Mouse (Mus musculus): ENCODE data around the gene Zcchc10. TPM values are rescaled to one million over a fixed set of nuclear protein-coding genes. Genes with fewer than 3 reads are reported as not detected.

The Zcchc10 gene
- polyA plus RNA-seq, 1 experiment: 4.0 TPM

DNA sequence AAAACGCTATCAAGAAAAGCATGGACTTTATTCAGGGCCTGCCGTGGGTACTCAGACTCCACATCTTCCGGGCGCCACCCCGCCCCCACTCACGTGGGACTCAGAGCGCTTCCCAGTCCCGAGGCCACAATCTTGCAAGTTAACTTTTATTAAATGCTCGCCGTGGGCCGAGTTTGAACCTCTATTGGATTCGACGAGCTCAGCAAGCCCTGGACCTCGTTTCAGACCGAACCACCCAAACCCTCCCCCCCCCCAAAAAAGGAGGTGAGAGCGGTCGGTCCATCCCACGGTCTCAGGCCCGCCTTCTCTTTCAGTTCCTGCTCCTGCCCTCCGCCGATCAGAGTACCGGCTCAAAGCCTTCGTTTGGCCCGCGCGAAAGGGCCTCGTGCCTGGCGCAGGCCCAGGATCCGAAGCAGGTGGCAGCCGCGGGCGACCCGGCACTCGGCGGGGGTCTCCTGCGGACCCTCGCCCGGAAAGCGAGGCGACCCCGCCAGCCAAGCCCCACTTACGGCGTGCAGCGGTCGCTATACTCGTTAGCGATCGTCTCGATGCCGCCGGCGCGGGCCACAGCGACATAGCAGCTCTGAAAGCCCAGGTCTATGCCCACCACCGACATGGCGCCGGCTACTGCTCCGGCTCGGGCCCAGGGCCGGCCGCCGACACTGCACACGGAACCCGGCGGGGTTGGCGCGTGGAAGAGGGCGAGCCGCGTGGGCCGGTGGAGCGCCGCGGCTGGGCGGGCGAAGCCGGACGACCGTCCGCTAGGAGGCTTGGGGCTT lies 24.7 kb upstream of the Zcchc10 start:
- Histone ChIP-seq H3K36me3 (ENCODE audit: control insufficient read depth, insufficient read depth) (no peaks in the 10 kb centered on the region), H3ac (ENCODE audit: control insufficient read depth, insufficient read length) (peak overlapping the region; percentile 91), H3K4me2 (ENCODE audit: low read depth) (peak overlapping the region; percentile 98), H3K4me3 (peak overlapping the region; percentile 84), H3K79me2 (ENCODE audit: control insufficient read depth, insufficient read depth) (peaks cover 53% of the 10 kb centered on the region), H3K27me3 (ENCODE audit: control insufficient read depth, insufficient read depth, insufficient read length) (no peaks in the 10 kb centered on the region)
- TF ChIP-seq USF1 (IDR thresholded peaks at IDR 0.05; ENCODE audit: low read depth) (peak; percentile 54), TCF12 (IDR thresholded peaks at IDR 0.05; ENCODE audit: insufficient read depth, poor library complexity, severe bottlenecking) (no peak), CEBPB (IDR thresholded peaks at IDR 0.05; ENCODE audit: insufficient read depth, poor library complexity, severe bottlenecking) (no peak), POLR2A (IDR thresholded peaks at IDR 0.05; ENCODE audit: insufficient read length, low read depth) (no peak), REST (IDR thresholded peaks at IDR 0.05; ENCODE audit: insufficient read depth, insufficient read length) (no peak)

DNA sequence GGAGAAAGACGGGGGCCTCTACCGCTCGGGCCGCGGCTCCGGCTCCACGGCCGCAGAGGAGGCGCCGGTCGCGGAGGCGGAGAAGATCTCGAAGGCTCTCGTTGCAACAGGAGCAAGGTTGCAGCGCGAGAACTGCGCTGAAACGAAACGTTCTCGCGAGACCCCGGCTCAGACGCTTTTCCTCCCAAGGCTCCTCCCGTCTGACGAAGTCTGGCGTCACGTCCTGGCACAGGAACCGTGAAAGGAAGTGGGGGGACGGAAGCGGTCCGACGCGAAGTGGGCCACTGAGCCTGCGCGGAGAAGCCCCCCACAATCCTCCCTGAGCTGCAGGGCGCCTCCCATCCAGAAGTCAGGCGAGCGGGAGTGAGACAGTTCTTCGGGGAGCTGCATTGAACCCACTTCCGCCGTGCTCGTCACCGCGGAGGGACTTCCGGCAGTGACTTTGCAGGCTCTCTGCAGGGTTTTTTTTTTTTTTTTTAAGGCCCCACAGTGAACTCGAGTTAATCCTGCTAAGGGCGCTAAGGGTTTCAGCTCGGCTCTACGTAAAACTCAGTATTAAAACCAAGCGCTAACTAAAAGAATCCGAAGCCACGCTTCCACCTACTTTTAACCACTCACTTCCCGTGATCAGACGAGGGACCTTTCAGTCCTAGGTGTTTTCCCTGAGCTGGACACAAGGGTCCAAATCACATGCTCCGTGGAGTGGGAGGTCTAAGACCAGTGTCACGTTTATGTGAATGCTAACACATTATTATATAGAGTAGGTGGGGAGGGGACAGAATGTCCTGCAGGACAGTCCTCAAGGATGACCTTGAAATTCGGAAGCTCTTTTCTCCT lies 23.9 kb upstream of the Zcchc10 start, which contains the start of gene Hspa4:
Hspa4 (minus strand) TSS at position 128 of the 837 bp plus-strand sequence.
- Histone ChIP-seq H3K79me2 (ENCODE audit: control insufficient read depth, insufficient read depth) (peaks cover 45% of the 10 kb centered on the region), H3K4me3 (peak within 1 kb of the TSS; percentile 84), H3K4me2 (ENCODE audit: low read depth) (peak within 1 kb of the TSS; percentile 98), H3K36me3 (ENCODE audit: control insufficient read depth, insufficient read depth) (no peaks in the 10 kb centered on the region), H3ac (ENCODE audit: control insufficient read depth, insufficient read length) (peak within 1 kb of the TSS; percentile 91), H3K27me3 (ENCODE audit: control insufficient read depth, insufficient read depth, insufficient read length) (no peaks in the 10 kb centered on the region)
- no peak for TF ChIP-seq MYOG (IDR thresholded peaks at IDR 0.05; ENCODE audit: control insufficient read depth in 1 of 3, insufficient read depth in 1 of 3, insufficient read length in 2 of 3, low read depth in 2 of 3)
- peak; percentile 74 for TF ChIP-seq POLR2AphosphoS2 (IDR thresholded peaks at IDR 0.05; ENCODE audit: insufficient read length, low read depth)
- TF ChIP-seq POLR2A (IDR thresholded peaks at IDR 0.05; ENCODE audit: insufficient read length, low read depth): peak; percentile 66
- TF ChIP-seq SRF (IDR thresholded peaks at IDR 0.05; ENCODE audit: control insufficient read depth, insufficient read length, low read depth): peak; percentile 71

DNA sequence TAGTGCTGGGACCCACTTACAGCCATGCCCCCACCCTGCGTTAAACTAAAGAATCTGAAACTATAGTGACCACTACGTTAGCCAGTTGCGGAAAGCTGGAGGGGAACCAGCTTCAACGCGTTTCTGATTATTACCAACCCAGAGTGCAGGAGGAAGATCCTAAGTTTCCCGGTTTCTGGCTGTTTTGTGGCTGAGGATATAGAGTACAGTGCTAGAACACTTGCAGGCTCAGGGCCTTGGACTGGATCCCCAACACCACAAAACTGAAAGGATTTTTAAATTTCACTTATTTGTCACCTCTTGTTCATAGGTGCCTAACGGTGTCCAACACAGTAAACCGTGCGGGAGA lies 23.3 kb upstream of the Zcchc10 start:
- Histone ChIP-seq H3K4me3 (peak overlapping the region; percentile 84), H3K79me2 (ENCODE audit: control insufficient read depth, insufficient read depth) (peaks cover 39% of the 10 kb centered on the region), H3ac (ENCODE audit: control insufficient read depth, insufficient read length) (peak overlapping the region; percentile 91), H3K27me3 (ENCODE audit: control insufficient read depth, insufficient read depth, insufficient read length) (no peaks in the 10 kb centered on the region), H3K4me2 (ENCODE audit: low read depth) (peak overlapping the region; percentile 95), H3K36me3 (ENCODE audit: control insufficient read depth, insufficient read depth) (no peaks in the 10 kb centered on the region)
- TF ChIP-seq E2F4 (IDR thresholded peaks at IDR 0.05; ENCODE audit: insufficient read depth) (no peak), MYOG (IDR thresholded peaks at IDR 0.05; ENCODE audit: control insufficient read depth in 1 of 3, insufficient read depth in 1 of 3, insufficient read length in 2 of 3, low read depth in 2 of 3) (no peak), MYOD1 (IDR thresholded peaks at IDR 0.05; ENCODE audit: control insufficient read depth in 1 of 3, insufficient read length in 2 of 3, low read depth in 2 of 3) (no peak)

DNA sequence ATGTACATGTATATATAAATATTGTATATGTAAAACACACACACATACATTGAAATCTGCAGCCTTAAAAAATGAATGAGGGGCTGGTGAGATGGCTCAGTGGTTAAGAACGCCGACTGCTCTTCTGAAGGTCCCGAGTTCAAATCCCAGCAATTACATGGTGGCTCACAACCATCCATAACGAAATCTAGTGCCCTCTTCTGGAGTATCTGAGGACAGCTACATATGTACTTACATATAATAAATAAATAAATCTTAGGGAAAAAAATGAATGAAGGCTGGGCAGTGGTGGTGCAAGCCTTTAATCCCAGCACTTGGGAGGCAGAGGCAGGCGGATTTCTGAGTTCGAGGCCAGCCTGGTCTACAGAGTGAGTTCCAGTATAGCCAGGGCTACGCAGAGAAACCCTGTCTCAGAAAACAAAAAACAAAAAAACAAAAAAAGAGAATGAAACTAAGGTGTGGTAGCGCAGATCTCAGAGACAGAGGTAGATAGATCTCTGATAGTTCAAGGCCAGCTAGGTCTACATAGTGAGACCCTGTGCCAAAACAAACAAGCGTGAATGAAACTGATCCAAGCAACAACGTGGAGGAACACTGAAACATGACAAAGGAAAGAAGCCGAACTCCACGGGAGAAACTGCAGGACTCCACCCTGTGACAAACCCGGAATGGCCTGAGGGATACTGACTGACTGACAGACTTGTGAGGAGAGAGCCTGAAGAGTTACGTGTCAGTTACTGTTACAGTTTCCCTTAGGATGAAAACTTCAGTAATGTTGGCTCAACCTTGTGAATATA lies 20.2 kb upstream of the Zcchc10 start:
- Histone ChIP-seq H3K36me3 (ENCODE audit: control insufficient read depth, insufficient read depth) (no peaks in the 10 kb centered on the region), H3K4me2 (ENCODE audit: low read depth) (no peak overlapping the region), H3K27me3 (ENCODE audit: control insufficient read depth, insufficient read depth, insufficient read length) (no peaks in the 10 kb centered on the region), H3ac (ENCODE audit: control insufficient read depth, insufficient read length) (no peak overlapping the region), H3K79me2 (ENCODE audit: control insufficient read depth, insufficient read depth) (peaks cover 8% of the 10 kb centered on the region), H3K4me3 (no peak overlapping the region)
- no peak for TF ChIP-seq POLR2A (IDR thresholded peaks at IDR 0.05; ENCODE audit: insufficient read length, low read depth)

DNA sequence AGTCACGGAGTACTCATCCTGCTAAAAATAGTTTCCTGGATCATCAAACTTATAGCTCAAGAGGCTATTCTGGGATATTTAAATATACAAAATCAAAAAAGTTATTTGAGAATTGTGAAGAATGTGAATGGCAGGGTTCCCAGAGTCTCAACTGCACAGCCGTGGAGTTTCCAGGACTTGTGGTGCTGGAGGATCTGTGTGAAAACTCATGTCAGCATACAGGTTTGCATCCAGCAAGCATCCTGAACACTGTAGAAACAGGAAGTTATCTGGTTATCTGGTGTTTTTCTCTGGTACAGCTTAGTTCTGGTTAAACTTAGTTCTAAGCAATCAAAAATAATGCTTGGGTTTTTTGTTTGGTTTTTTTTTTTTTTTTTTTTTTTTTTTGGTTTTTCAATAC lies 17.5 kb upstream of the Zcchc10 start:
- H3K79me2 ChIP-seq (ENCODE audit: control insufficient read depth, insufficient read depth): no peaks in the 10 kb centered on the region
- no peaks in the 10 kb centered on the region for H3K36me3 ChIP-seq (ENCODE audit: control insufficient read depth, insufficient read depth)
- H3K27me3 ChIP-seq (ENCODE audit: control insufficient read depth, insufficient read depth, insufficient read length): no peaks in the 10 kb centered on the region
- TF ChIP-seq MYOD1 (IDR thresholded peaks at IDR 0.05; ENCODE audit: control insufficient read depth in 1 of 3, insufficient read length in 2 of 3, low read depth in 2 of 3) (no peak), CEBPB (IDR thresholded peaks at IDR 0.05; ENCODE audit: insufficient read depth, poor library complexity, severe bottlenecking) (no peak), USF1 (IDR thresholded peaks at IDR 0.05; ENCODE audit: low read depth) (no peak), REST (IDR thresholded peaks at IDR 0.05; ENCODE audit: insufficient read depth, insufficient read length) (no peak), POLR2A (IDR thresholded peaks at IDR 0.05; ENCODE audit: insufficient read length, low read depth) (no peak), MAX (IDR thresholded peaks at IDR 0.05; ENCODE audit: low read depth) (no peak), MYOG (IDR thresholded peaks at IDR 0.05; ENCODE audit: control insufficient read depth in 1 of 3, insufficient read depth in 1 of 3, insufficient read length in 2 of 3, low read depth in 2 of 3) (no peak), TCF3 (IDR thresholded peaks at IDR 0.05; ENCODE audit: insufficient read length, low read depth) (no peak), E2F4 (IDR thresholded peaks at IDR 0.05; ENCODE audit: insufficient read depth) (no peak), POLR2AphosphoS2 (IDR thresholded peaks at IDR 0.05; ENCODE audit: insufficient read length, low read depth) (no peak), SRF (IDR thresholded peaks at IDR 0.05; ENCODE audit: control insufficient read depth, insufficient read length, low read depth) (no peak), TCF12 (IDR thresholded peaks at IDR 0.05; ENCODE audit: insufficient read depth, poor library complexity, severe bottlenecking) (no peak)
- H3ac ChIP-seq (ENCODE audit: control insufficient read depth, insufficient read length): no peak overlapping the region
- no peak overlapping the region for H3K4me2 ChIP-seq (ENCODE audit: low read depth)
- no peak overlapping the region for H3K4me3 ChIP-seq

All from myocyte (in vitro differentiated cells).